Mouse (Mus musculus): ENCODE measurements around the gene Ubtd2. TPM values are rescaled to one million over a fixed set of nuclear protein-coding genes. Genes with fewer than 3 reads are reported as not detected.
A peak's percentile ranks its signal among the peaks of the same experiment; 100 is the strongest.
"Not testable (repeated sequence)": the region's sequence is repeated elsewhere in the genome, so short reads cannot be mapped to it uniquely, and the experiment has no call there.

Gene Ubtd2
- total RNA-seq, 1 experiment from 2014 or later, result 2.6 TPM

GRCm38 (mm10) chr11:32505091-32505739 is 50.0 kb downstream of the Ubtd2 start:
- no peak for ATAC-seq (replicated peaks; ENCODE audit: insufficient number of reproducible peaks, low FRiP score, low TSS enrichment, poor library complexity, severe bottlenecking)

GRCm38 (mm10) chr11:32510930-32511329 is 55.8 kb downstream of the Ubtd2 start:
- ATAC-seq (replicated peaks; ENCODE audit: insufficient number of reproducible peaks, low FRiP score, low TSS enrichment, poor library complexity, severe bottlenecking), result no peak

- ATAC-seq (replicated peaks; ENCODE audit: insufficient number of reproducible peaks, low FRiP score, low TSS enrichment, poor library complexity, severe bottlenecking), result not testable (repeated sequence)
Observed at GRCm38 (mm10) chr11:32514853-32515252, 59.7 kb downstream of the Ubtd2 start.

- ATAC-seq (replicated peaks; ENCODE audit: insufficient number of reproducible peaks, low FRiP score, low TSS enrichment, poor library complexity, severe bottlenecking), result no peak
Observed at GRCm38 (mm10) chr11:32516091-32516490, 60.9 kb downstream of the Ubtd2 start.

GRCm38 (mm10) chr11:32516916-32517712 is 61.9 kb downstream of the Ubtd2 start:
- no peak for ATAC-seq (replicated peaks; ENCODE audit: insufficient number of reproducible peaks, low FRiP score, low TSS enrichment, poor library complexity, severe bottlenecking)

- no peak for ATAC-seq (replicated peaks; ENCODE audit: insufficient number of reproducible peaks, low FRiP score, low TSS enrichment, poor library complexity, severe bottlenecking)
Observed at GRCm38 (mm10) chr11:32518770-32519169, 63.6 kb downstream of the Ubtd2 start.

GRCm38 (mm10) chr11:32519354-32519753 is 64.2 kb downstream of the Ubtd2 start:
- no peak for ATAC-seq (replicated peaks; ENCODE audit: insufficient number of reproducible peaks, low FRiP score, low TSS enrichment, poor library complexity, severe bottlenecking)

- ATAC-seq (replicated peaks; ENCODE audit: insufficient number of reproducible peaks, low FRiP score, low TSS enrichment, poor library complexity, severe bottlenecking), result no peak
Observed at GRCm38 (mm10) chr11:32521246-32521645, 66.1 kb downstream of the Ubtd2 start.

GRCm38 (mm10) chr11:32524122-32524920 is 69.2 kb downstream of the Ubtd2 start:
- ATAC-seq (replicated peaks; ENCODE audit: insufficient number of reproducible peaks, low FRiP score, low TSS enrichment, poor library complexity, severe bottlenecking), result no peak

- no peak for ATAC-seq (replicated peaks; ENCODE audit: insufficient number of reproducible peaks, low FRiP score, low TSS enrichment, poor library complexity, severe bottlenecking)
Observed at GRCm38 (mm10) chr11:32527006-32527405, 71.8 kb downstream of the Ubtd2 start.

- ATAC-seq (replicated peaks; ENCODE audit: insufficient number of reproducible peaks, low FRiP score, low TSS enrichment, poor library complexity, severe bottlenecking), result no peak
Observed at GRCm38 (mm10) chr11:32530151-32530550, 75.0 kb downstream of the Ubtd2 start.

- no peak for ATAC-seq (replicated peaks; ENCODE audit: insufficient number of reproducible peaks, low FRiP score, low TSS enrichment, poor library complexity, severe bottlenecking)
Observed at GRCm38 (mm10) chr11:32531871-32532764, 76.9 kb downstream of the Ubtd2 start, which contains the start of gene Efcab9. Gene Efcab9, minus strand, starts transcription at chr11:32532081.

- peak; percentile 36 for ATAC-seq (replicated peaks; ENCODE audit: insufficient number of reproducible peaks, low FRiP score, low TSS enrichment, poor library complexity, severe bottlenecking)
Observed at GRCm38 (mm10) chr11:32532765-32533481, 77.8 kb downstream of the Ubtd2 start, which contains the start of gene Stk10. Gene Stk10, plus strand, starts transcription at chr11:32533305.

GRCm38 (mm10) chr11:32533482-32534261 is 78.5 kb downstream of the Ubtd2 start:
- ATAC-seq (replicated peaks; ENCODE audit: insufficient number of reproducible peaks, low FRiP score, low TSS enrichment, poor library complexity, severe bottlenecking), result peak; percentile 67

GRCm38 (mm10) chr11:32534453-32535075 is 79.4 kb downstream of the Ubtd2 start:
- 0 out of 2 replicates have a peak, but pooled peaks have one; percentile 0 for ATAC-seq (replicated peaks; ENCODE audit: insufficient number of reproducible peaks, low FRiP score, low TSS enrichment, poor library complexity, severe bottlenecking)

GRCm38 (mm10) chr11:32535646-32536045 is 80.5 kb downstream of the Ubtd2 start:
- ATAC-seq (replicated peaks; ENCODE audit: insufficient number of reproducible peaks, low FRiP score, low TSS enrichment, poor library complexity, severe bottlenecking), result no peak
